Mouse (Mus musculus) heart, embryonic 16.5 days (tissue): ENCODE data around the gene Mthfr. TPM values are rescaled to one million over a fixed set of nuclear protein-coding genes. Genes with fewer than 3 reads are reported as not detected.

Source experiments
- ATAC-seq: fragments of 200-750 bp; cut with Nextera tagmentation; replicated peaks from 2 replicates; pipeline ENCODE4 v1.8.0; 2017; ENCODE audit warnings: moderate number of reproducible peaks; ENCODE audit not compliant: insufficient read depth, low FRiP score; ENCODE audit errors: extremely low read depth
- H3K27ac ChIP-seq: fragments of 300-500 bp; sonication (generic); 2 replicates; pipeline ENCODE4 v1.5.1; 2014; ENCODE audit warnings: mild to moderate bottlenecking, low read length, control low read depth, moderate library complexity
- H3K27me3 ChIP-seq: fragments of 300-500 bp; sonication (generic); 2 replicates; pipeline ENCODE4 v1.6.1; 2014; ENCODE audit warnings: low read length, mixed read lengths; ENCODE audit not compliant: control insufficient read depth, insufficient read depth
- H3K36me3 ChIP-seq: fragments of 300-500 bp; sonication (generic); 2 replicates; pipeline ENCODE4 v1.6.1; 2014; ENCODE audit not compliant: control insufficient read depth, insufficient read depth
- H3K4me1 ChIP-seq: fragments of 300-500 bp; sonication (generic); 2 replicates; pipeline ENCODE4 v1.6.1; 2014; ENCODE audit warnings: low read length, mixed read lengths; ENCODE audit not compliant: control insufficient read depth, insufficient read depth
- H3K4me2 ChIP-seq: fragments of 300-500 bp; sonication (generic); 2 replicates; pipeline ENCODE4 v1.6.1; 2014; ENCODE audit warnings: low read depth, mild to moderate bottlenecking, control low read depth, low read length
- H3K4me3 ChIP-seq: fragments of 300-500 bp; sonication (generic); 2 replicates; pipeline ENCODE4 v1.5.1; 2014; ENCODE audit warnings: mild to moderate bottlenecking, control low read depth, low read length
- H3K9ac ChIP-seq: fragments of 300-500 bp; sonication (generic); 2 replicates; pipeline ENCODE4 v1.6.1; 2014; ENCODE audit warnings: low read length, control low read depth
- H3K9me3 ChIP-seq: fragments of 300-500 bp; sonication (generic); replicated peaks from 2 replicates; pipeline ENCODE4 v1.6.1; 2016; ENCODE audit warnings: low read length; ENCODE audit not compliant: control insufficient read depth
- WGBS: fragments of 180-500 bp; shearing (Covaris S2); extraction: QIAGEN DNeasy Blood & Tissue Kit; methylation state at CpG from one replicate; pipeline ENCODE4 v1.1.7; 2014; 5-methylcytosine and 5-hydroxymethylcytosine counted together
- polyA plus RNA-seq: library from polyadenylated mRNA; unstranded; fragments of >200 nt; fragmentation: Nextera tagmentation; extraction: Ambion mirVana; gene quantifications from 2 replicates; pipeline ENCODE4 v1.2.1, GENCODE M21; 2015

Mthfr gene
- polyA plus RNA-seq, 1 experiment from 2014 or later, result 11.7 TPM

DNA sequence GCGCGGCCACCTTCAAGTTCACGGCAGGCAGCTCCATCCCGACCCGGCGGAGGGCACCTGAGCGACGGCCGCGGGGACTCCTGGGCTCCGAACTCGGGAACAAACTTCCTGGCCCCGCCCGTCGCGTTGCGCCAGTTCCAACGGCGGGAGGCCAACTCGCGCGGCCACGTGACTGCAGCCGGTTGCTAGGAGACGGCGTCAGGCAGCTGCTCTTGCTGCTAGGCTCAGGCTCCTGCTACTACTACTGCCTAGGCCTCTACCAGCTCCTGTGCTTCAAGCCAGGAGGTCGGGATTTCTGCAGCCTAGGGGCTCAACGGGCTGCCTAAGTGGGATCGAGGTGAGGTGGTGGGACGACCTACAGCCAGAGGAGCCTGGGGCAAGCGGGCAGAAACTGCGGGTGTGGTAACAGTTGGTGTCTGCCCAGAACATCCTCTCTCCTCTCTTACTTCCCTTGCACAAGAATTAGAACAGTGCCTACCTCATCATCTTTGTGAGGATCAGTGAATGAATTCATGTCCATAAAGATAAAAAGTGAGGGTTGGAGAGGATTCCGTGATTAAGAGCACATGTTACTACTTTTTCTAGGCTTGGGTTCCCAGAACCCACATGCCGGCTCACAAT, 49.1 kb downstream of the Mthfr start, which contains the start of gene Agtrap:
Agtrap (minus strand) TSS at position 125 of the 621 bp plus-strand sequence.
- ATAC-seq, result peak; percentile 88
- Histone ChIP-seq H3K4me2 (peak within 1 kb of the TSS; percentile 68), H3K27ac (peak within 1 kb of the TSS; percentile 85), H3K9me3 (no peaks in the 10 kb centered on the region), H3K4me1 (peaks cover 38% of the 10 kb centered on the region), H3K36me3 (no peaks in the 10 kb centered on the region), H3K9ac (peak within 1 kb of the TSS; percentile 92), H3K4me3 (peak within 1 kb of the TSS; percentile 89), H3K27me3 (no peaks in the 10 kb centered on the region)
- WGBS, result 6% methylated on average over 34 of the region's 34 CpGs

DNA sequence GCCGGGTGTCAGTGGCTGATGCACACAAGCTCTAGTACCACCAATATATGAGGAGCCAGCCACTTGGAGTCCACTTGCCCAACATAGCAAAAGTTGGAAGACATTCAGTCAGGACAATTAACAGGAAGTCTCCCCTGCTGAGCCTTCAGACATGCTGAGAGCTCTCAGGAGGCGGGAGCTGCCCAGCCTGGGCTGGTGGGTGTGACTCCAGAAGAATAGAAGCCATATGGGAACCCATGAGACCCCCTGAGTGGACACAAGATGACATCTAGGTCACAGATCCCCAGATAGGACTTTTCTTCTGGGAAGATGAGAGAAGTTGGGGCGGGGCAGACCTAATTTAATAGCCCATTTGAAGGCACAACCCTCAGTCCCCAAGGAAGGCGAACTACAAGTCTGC, 50.3 kb downstream of the Mthfr start:
- Histone ChIP-seq H3K9me3 (no peaks in the 10 kb centered on the region), H3K27me3 (no peaks in the 10 kb centered on the region), H3K4me1 (peaks cover 26% of the 10 kb centered on the region), H3K27ac (no peak overlapping the region), H3K4me3 (no peak overlapping the region), H3K36me3 (no peaks in the 10 kb centered on the region), H3K9ac (no peak overlapping the region), H3K4me2 (no peak overlapping the region)
- 74% methylated on average over 4 of the region's 4 CpGs for WGBS
- ATAC-seq, result no peak

DNA sequence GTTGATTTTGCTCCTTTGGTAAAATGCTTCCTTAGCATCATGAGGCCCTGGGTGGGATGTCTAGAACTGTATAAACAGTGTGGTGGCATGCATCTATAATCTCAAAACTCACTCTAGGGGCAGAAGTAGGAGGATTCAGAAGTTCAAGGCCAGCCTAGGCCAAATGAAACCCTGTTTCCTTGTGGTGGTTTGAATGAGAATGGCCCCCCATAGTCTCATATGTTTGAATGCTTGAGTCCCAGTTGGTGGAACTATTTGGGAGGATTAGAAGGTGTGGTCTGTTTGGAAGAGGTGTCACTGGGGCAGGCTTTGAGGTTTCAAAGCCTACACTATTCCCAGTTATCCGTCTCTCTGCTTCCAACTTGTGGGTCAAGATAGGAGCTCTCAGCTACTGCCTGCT, 52.3 kb downstream of the Mthfr start:
- Histone ChIP-seq H3K36me3 (no peaks in the 10 kb centered on the region), H3K4me2 (no peak overlapping the region), H3K4me1 (peaks cover 14% of the 10 kb centered on the region), H3K27ac (no peak overlapping the region), H3K9ac (no peak overlapping the region), H3K9me3 (no peaks in the 10 kb centered on the region), H3K27me3 (no peaks in the 10 kb centered on the region), H3K4me3 (no peak overlapping the region)
- 92% methylated on average over 1 of the region's 1 CpGs for WGBS
- ATAC-seq, result no peak

- 81% methylated on average over 11 of the region's 11 CpGs for WGBS
- no peak for ATAC-seq
- H3K4me3 ChIP-seq, result no peak overlapping the region
Measured at GRCm38 (mm10) chr4:148092551-148093271, 53.8 kb downstream of the Mthfr start.

GRCm38 (mm10) chr4:148094161-148094560, 55.3 kb downstream of the Mthfr start:
- Histone ChIP-seq H3K9me3 (no peaks in the 10 kb centered on the region), H3K4me2 (no peak overlapping the region), H3K4me3 (no peak overlapping the region), H3K9ac (no peak overlapping the region), H3K27me3 (no peaks in the 10 kb centered on the region), H3K4me1 (no peaks in the 10 kb centered on the region), H3K27ac (no peak overlapping the region), H3K36me3 (no peaks in the 10 kb centered on the region)
- WGBS, result 87% methylated on average over 5 of the region's 5 CpGs
- ATAC-seq, result no peak

More at GRCm38 (mm10) chr4:148092551-148093271, 53.8 kb downstream of the Mthfr start:
- peaks cover 4% of the 10 kb centered on the region for H3K4me1 ChIP-seq
- no peak overlapping the region for H3K9ac ChIP-seq
- no peaks in the 10 kb centered on the region for H3K9me3 ChIP-seq
- H3K4me2 ChIP-seq, result no peak overlapping the region
- no peaks in the 10 kb centered on the region for H3K36me3 ChIP-seq
- no peak overlapping the region for H3K27ac ChIP-seq
- no peaks in the 10 kb centered on the region for H3K27me3 ChIP-seq

- H3K9me3 ChIP-seq, result no peaks in the 10 kb centered on the region
- no peak for ATAC-seq
- H3K4me1 ChIP-seq, result no peaks in the 10 kb centered on the region
- no peaks in the 10 kb centered on the region for H3K27me3 ChIP-seq
- H3K36me3 ChIP-seq, result no peaks in the 10 kb centered on the region
- H3K4me3 ChIP-seq, result no peak overlapping the region
- no peak overlapping the region for H3K27ac ChIP-seq
- H3K9ac ChIP-seq, result no peak overlapping the region
- 77% methylated on average over 4 of the region's 4 CpGs for WGBS
- H3K4me2 ChIP-seq, result no peak overlapping the region
Measured at GRCm38 (mm10) chr4:148095081-148095480, 56.2 kb downstream of the Mthfr start.

GRCm38 (mm10) chr4:148097936-148098335, 59.1 kb downstream of the Mthfr start:
- Histone ChIP-seq H3K27me3 (0 out of 2 replicates have a peak, but pooled peaks cover 3% of the 10 kb centered on the region), H3K4me1 (peaks cover 4% of the 10 kb centered on the region; the same call in 1 of the 2 replicates), H3K4me2 (no peak overlapping the region), H3K9me3 (no peaks in the 10 kb centered on the region), H3K36me3 (no peaks in the 10 kb centered on the region), H3K9ac (no peak overlapping the region), H3K4me3 (no peak overlapping the region), H3K27ac (no peak overlapping the region)
- 90% methylated on average over 2 of the region's 2 CpGs for WGBS
- ATAC-seq, result 0 out of 2 replicates have a peak, but pooled peaks have one; percentile 39

DNA sequence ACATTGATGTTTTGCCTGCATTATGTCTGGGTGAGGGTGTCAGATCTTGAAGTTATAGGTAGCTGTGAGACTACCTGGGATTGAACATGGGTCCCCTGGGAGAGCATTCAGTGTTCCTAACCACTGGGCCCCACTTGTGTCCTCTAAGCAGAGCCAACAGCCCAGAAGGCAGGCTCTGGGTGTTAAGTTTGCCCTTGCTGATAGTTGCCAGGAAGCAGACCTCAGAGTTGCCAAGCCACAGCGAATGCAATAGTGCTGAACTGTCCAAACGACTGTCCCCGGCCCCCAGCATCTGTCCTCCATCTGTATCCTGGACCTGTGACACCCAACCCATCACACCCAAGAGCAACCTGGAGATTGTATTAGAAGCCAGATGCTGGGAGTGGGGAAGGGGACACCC, 59.8 kb downstream of the Mthfr start:
- ATAC-seq, result no peak
- Histone ChIP-seq H3K27me3 (0 out of 2 replicates have a peak, but pooled peaks cover 3% of the 10 kb centered on the region), H3K4me1 (peaks cover 4% of the 10 kb centered on the region; the same call in 1 of the 2 replicates), H3K9me3 (no peaks in the 10 kb centered on the region), H3K4me3 (no peak overlapping the region), H3K27ac (no peak overlapping the region), H3K9ac (no peak overlapping the region), H3K36me3 (no peaks in the 10 kb centered on the region), H3K4me2 (no peak overlapping the region)
- WGBS, result 56% methylated on average over 3 of the region's 3 CpGs
